Mouse (Mus musculus) thymus, postnatal 14 days (tissue): ENCODE results near the gene Ahnak2.

Experiments used
- DNase-seq: peaks from one replicate; pipeline ENCODE4 v3.0.0; 2021

Ahnak2 gene

DNA sequence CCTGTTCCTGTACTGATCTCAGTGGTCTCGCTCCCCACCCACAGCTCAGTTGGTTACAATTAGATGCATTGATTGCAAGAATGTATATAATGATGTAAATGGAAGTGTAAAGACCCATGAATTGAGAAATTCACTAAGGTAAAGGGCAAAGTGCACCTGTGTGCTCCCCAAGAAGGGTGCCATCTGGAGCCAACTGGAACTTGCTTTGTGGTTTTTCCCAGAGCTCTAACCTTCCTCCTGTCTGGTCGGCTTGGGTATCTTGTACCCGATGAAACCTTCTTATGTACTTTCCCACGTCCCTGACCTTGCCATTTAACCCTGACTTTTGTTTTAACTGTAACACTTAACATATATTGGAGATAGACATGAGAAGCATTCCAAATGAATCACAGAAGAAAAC, 46.6 kb downstream of the Ahnak2 start:
- no peak for DNase-seq

DNA sequence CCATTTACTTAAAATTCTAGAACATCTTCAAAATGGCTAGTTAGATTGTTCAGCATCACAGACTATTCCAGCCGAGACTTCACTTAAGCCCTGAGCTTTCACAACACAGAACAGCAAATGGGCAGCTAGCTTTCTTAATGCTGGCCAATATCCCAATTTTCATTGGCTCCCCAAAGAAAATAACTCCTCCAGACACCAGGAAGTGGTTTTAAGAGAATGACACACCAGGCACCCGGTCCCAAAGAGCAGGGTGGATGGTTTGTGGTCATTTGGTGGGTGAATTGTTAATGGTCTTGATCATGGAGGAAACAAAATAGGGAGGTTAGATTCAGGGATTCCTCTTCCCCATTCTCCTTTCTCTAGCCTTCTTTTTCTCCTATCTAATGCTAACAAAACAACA, 50.1 kb downstream of the Ahnak2 start:
- no peak for DNase-seq

DNA sequence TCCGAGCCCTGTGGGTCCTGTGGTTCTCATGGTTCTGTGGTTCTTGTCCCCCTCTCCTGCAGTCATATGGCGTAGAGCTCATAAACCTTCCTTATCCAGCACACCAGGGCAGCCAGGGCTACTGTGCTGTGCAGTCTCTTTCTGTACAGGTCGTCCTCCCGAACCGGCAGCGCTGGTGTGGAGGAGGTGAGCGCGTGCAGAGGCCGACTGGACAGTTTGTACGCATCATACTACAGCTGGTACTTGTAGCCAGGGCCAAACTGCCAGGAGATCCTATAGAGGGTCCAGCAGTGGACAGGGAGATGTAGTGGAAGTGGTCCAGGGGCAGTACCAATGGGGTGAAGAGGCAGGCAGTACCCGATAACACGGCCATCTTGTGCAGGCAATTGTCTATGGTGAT, 51.5 kb downstream of the Ahnak2 start:
- no peak for DNase-seq

DNA sequence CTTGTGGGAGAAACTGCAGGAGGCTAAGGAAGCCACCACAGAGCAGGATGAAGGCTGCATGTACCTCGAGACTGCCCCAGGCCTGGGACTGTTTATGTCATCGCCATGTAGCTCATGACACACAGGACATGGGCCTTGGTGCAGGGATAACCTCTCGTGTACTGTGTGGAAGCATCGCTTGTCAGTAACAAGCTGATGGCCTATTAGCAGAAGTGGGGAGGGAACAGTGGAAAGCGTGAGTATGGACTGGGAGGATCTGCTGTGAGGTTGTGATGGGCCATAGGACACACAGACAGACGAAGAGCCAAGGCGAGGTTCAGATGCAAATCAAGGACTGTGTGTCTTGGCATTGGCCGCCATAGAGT, 54.9 kb downstream of the Ahnak2 start:
- no peak for DNase-seq

DNA sequence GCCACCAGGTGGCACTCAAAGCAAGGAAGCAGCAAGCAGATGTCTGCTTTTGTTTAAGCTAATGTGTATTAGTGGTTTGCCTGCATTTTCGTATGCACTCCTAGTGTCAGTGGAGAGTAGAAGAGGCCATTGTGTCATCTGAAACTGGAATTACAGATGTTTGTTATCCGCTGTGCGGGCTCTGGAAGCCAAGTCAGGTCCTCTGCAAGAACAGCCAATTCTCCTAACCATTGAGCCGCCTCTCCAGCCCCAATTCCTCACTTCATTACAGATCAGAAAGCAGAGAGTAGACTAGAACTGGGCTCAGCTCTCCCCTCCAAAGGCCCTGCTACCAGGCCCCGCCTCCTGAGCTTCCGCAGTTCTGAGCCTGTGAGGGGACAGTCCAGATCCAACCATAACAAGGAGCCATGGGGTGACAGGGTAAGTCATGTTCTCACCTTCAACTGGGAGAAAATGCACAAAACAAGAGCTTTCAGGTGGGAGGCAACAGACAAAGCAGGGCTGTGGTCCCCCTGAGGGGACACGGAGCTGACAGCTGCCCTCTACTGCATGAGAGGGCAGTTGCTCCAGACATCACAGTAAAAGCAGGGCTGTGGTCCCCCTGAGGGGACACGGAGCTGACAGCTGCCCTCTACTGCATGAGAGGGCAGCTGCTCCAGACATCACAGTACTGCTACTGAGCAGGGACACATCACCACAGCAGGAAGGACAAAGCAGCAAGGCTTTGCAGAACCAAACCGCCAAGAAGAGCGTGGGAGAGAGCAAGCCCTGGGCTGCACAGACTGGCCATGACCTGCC, 55.5 kb downstream of the Ahnak2 start:
- peak; percentile 61 for DNase-seq

DNA sequence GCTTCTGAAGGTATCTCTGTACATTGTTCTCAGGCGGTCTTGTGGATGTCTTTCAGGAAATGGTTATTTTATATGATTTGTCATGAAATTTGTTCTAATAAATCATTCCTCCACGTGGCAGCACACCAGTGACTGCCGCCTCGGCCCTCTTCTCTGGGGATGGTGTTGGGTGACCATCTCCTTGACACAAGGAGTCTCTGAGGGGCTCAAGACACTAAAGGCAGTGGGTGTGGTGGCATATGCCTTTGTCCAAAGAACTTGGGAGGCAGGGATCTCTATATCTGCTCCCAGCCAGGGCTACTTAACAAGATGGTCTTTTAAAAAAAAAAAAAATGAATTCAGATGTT, 56.0 kb downstream of the Ahnak2 start:
- no peak for DNase-seq

DNA sequence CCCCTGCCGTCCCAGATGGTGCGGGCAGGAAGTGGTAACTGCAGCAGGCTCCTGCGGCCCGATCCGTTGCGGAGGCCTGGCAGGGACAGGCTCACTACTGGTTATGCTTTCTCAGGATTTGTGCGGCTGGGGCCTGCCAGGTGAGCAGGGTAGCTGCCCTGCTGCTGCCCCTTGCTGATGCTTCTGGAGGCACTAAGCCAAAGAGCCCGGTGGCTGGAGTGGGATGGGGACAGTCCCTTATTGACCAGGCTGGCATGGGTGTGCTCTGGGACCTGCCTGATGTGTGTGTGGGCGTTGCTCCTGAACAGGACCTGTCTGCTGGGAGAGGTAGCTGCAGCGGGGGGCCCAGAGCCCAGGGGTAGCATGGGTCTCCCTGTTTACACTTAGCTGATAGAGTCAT, 56.7 kb downstream of the Ahnak2 start:
- DNase-seq: peak; percentile 35

DNA sequence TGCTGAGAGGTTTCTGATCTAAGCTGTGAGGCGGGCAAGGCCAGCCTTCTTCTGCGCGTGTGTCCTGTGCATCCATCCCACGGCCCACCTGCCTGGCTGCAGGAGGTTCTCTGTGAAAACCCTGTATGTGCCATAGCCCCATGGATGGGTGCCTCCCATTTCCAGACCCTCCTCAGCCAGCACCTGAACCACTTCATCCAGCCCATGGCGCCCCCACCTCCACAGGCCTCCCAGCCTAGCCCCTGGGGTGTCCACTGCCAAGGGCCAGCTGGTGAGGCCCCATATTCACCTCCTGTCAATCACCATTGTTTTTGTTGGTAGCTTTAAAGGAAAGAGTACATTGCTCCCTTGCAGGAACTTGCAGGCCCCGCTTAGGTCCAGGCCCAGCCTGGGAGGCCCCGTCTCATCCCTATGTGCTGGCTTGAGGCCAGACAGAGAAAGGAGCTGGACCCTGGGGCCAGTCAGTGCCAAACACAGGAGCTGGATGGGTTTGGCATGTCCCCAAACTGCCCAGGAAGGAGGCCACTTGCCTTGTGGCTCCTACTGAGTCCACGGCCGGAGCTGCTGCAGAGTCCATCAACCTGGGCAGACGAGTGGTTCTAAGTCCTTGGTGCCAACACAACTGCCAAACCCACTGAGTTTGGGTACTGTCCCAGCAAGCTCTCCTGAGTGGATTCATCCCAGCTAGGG, 57.4 kb downstream of the Ahnak2 start:
- no peak for DNase-seq

DNA sequence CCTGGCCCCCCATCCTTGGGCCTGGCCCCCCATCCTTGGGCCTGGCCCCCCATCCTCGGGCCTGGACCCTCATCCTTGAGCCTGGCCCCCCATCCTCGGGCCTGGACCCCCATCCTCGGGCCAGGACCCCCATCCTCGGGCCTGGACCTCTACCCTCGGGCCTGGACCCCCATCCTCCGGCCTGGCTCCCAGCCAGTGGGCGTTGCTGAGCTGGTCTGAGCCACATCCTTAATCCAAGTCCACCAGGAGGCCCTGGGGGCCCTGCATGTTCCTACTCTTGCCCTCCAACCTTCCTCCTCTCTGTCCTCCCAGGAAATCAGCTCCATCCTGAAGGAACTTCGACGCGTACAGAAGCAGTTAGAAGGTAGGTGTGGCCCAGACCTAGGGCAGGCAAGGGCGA, 58.2 kb downstream of the Ahnak2 start:
- no peak for DNase-seq

DNA sequence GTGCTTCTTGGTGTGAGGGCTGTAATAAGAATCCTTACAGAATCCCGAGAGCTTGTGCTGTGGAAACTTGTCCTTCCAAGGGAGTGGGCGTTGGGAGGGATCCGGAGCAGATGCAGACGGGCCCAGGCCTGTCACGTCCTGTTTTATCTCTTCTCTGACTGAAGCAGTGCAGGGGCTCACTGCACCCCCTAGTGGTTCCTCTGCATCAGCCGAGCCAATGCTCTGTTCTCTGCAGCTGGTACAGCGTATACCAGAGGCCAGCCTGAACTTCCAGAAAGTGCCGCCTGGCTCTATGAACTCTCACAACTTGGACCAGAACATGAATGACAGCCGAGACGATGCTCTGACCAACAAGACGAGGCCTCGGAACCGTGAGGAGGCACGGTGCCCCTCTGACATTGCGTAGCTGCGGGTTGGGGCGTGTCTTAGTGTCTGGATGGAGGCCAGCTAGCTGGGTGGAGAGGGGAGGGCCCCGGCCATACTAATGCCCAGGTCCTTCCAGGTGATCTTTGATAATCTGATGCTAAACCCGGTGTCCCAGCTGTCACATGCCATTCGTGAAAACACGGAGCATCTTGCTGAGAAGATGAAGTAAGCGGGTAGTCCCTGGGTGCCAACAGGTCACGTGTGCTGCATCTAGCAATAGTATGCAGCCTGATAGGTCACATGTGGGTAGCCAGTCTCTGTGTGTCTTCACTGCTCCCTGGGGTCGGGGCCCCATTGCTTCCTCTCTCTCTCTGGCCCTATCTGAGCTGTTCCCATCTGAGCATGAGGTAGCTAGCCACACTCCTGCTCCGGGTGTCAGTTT, 59.1 kb downstream of the Ahnak2 start:
- peak; percentile 87 for DNase-seq

DNA sequence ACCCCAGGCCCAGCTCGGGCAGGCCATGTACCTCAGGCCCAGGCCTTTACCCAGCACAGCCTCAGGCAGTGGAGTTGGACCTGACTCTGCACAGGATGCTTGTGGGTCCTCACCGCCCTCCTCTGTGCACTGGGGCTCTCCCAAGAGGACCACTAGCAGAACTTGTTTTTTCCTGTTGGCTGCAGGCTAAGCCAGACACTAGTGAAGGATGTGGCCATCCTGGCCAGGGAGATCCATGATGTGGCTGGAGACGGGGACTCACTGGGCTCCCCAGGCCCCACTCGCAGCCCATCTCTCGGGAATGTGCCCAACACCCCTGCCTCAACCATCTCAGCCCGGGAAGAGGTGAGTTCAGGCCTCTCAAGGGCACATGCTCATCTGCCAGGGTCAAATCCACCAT, 59.7 kb downstream of the Ahnak2 start:
- DNase-seq: no peak

DNA sequence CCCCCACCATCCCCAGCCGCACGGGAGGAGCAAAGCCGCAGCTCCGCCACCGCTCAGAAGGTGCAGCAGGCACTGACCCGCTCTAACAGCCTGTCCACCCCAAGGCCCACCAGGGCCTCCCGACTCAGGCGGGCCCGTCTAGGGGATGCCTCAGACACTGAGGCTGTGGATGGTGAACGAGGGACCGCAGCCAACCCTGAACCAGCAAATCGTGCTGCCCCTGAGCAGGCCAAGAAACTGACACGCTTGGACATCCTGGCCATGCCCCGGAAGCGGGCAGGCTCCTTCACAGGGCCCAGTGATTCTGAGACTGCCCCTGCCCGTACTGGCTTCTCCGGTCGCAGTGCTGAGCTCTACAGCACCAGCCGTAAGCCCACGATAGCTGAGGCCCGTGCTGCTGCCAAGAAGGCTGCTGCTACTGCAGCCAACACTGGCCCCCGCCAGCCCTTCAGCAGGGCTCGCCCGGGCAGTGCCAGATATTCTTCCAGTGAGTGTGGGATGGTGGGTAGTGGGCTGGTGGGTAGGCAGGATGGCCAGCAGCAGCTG, 63.4 kb downstream of the Ahnak2 start:
- no peak for DNase-seq

DNA sequence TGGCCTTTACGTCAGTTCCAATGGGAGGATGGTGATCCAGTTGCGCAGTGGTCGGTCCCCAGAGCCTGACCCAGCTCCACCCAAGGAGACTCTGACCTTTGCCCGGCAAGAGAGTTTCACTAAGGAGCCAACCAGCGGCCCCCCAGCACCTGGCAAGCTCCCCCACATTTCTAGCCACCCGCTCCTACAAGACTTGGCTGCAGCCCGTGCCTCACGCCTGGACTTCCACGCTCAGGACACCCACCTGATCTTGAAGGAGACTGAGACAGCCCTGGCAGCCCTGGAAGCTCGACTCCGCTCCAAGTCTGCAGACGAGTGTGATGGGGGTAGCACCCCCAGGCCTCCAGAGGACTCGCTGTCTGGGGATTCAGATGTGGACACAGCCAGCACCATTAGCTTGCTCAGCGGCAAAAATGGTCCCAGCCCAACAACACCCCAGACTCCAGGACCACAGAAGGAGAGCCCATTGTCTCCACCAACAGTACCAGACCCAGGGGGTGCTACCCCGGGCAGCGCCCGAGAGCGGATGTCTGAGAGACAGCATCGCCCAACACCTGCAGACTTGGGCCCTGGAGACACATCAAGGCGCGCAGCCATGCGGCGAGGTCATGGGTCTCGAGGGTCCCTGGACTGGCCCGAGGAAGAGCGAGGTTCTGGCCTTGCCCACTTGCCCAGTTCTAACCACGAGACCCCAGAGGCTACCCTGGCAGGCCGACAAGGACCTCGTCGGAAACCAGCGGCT, 64.0 kb downstream of the Ahnak2 start:
- no peak for DNase-seq

DNA sequence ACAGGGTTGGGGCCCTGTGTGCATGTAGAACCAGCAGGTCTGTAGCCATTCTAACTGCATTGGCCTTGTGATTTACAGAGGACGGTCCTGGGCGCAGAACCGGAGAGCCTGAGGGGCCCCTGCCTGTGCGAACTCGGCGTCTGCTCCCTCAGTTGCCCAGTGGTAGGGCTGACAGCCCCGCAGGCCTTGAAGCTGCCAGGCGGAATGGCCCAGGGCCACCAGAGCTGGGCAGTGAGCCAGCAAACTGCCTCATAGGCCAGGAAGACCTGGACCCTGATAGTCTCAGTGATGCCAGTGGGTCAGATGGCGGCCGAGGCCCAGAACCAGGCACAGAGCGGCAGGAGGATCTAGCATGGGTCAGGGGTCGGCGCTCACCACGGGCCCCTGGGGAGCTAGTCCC, 64.7 kb downstream of the Ahnak2 start:
- no peak for DNase-seq

DNA sequence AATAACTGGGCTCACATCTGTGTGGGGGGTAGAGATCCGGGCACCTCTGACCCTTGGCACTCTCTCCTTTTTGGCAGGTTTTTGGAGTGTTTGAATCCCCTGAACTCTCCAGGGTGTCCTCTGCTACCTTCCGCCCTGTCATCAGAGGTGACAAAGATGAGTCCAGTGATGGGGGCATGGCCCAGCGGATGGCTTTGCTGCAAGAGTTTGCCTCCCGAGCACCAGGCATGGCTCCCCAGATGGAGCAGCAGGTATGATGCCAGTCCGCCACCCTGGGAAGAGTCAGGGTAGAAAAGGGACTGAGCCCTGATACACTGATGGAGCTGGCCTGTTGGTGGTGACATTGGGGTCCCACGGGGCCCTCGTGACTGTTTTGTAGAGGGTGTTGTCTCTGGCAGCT, 65.4 kb downstream of the Ahnak2 start:
- no peak for DNase-seq

DNA sequence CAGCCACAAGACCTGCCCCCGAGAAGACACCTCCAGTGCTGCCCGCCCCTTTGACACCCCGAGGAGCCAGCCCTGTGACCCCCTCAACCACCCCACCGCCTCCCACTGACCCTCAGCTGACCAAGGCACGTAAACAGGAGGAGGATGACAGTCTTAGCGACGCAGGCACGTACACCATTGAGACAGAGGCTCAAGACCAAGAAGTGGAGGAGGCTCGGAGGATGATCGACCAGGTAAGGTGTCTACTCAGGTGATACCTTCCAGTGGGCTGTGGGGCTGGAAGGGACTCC, 65.9 kb downstream of the Ahnak2 start:
- no peak for DNase-seq

DNA sequence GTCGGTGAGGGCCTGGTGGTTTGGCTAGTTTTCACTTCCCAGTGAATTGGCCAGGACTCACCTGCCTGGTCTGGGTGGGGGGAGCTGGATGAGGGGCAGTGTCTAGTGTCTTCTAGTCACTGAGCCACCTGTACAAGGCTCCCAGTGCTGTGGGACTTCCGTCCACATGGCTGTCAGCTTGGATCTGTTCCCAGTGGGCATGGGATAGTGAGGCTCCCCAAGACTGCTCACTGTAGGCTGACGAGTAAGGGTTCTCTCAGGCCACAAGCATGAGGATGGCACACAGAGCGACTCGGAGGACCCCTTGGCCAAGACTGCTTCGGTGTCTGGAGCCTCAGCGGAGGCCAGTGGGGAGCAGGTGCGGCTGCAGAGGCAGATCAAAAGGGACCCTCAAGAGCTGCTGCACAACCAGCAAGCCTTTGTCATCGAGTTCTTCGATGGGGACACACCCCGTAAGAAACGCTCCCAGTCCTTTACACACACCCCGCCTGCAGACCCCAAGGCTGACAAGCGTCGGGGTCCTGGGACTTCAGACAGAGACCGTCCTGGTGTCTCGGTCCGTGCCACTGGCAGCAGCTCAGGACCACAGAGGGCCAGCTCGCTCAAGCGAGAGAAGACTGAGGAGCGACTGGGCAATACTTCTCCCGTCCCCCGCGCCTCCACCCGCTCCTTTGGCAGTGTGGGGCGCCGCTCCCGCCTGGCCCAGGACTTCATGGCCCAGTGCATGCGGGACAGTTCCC, 66.4 kb downstream of the Ahnak2 start:
- no peak for DNase-seq

DNA sequence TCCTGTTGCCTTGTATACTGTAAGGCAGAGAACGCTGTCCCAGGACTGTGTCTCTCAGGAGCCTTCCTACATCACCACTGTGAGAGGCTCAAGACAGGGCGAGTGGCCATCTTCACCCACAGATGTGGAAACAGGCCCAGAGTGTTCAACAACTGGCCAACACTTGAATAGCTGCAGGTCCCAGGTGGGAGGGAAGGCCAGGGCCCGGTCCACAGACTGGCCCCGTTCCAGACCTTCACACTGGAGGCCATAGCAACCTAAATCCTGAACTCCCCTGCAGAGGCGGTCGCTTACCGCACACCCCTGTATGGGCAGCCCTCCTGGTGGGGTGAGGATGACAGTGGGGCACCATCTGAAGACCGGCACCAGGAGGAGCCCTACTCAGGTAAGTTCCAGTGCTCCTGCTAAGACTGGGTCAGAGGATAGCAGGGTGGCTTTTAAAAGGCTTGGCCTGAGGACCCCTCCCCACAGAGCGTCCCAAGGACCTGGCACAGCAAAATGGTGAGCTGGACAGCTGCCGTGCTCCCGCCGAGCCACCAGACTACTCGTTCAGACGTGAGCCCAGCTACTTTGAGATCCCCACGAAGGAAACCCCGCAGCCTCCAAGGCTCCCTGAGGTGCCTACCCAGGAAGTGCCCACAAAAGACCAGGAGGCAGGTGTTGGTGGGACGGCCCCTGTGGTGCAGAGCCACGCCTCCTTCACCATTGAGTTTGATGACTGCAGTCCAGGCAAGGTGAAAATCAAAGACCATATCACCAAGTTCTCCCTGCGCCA, 67.4 kb downstream of the Ahnak2 start:
- DNase-seq: no peak

DNA sequence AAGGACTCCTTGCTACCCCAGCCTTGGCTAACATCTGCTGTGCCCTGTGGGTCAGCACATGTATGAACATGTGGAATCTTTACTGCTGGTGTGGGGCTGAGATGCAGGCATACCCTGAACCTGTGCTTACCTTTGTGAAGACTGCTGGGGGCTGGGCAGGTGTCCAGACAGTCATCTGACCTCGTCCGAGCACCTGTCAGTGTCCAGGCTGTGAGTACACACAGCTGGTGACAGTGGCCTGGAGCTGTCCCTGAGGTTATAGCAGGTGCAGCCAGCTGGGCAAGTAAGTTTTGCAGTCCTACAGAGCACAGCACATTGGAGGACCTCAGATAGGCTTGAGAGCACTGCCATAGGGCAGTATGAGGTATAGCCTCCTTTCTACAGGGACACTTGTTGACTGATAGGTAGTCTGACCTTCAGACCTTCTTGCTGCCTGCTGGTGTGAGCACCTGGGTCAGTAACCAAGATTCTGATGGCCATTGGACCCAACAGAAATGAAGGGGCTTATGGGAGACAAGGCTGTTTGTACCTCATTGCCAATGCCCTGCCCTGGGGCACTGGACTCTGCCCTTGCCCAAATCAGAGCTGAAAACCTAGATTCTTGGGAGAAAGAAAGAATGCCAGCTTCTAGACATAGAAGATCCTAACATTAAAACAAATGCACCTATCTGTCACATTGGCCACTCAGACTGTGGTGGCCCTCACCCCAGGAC, 68.2 kb downstream of the Ahnak2 start:
- no peak for DNase-seq

DNA sequence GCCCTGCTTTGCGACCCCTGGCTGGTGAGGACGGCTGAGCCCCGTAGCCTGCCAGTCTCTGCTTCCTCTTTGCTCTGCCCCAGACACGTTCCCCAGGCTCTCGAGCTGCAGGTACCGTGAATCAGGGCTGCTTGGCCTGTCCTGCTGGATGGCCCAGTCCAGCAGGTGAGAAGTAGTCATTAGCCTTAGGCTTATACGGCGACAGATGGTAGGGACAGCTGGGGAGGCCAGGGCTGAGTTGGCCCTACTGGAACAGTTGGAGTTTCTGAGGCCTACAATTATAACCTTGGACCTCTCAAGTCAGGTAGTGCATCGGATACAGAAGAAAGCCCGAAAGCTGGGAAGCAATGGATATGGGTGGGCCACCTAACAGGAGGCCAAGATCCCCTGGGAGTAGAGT, 69.9 kb downstream of the Ahnak2 start:
- no peak for DNase-seq

DNA sequence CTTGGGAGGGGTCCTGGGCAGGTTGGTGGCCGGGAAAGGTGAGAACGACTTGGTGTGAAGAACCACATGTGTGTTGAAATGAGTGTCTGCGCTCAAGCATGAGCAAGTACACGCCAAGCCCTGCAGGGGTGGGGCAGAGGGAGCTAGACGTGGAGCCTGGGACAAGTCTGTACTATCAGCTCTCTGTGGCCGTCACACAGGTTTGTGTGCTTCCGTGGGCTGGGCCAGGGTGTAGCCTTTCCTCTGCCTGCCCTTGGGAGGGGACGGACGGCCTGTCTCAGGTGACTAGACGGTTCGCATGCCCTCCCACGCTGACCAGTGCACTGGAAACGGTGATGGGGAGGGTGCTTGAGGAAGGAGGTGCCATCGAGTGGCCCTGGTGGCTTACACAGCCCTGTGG, 71.6 kb downstream of the Ahnak2 start:
- DNase-seq: no peak
